ENCODE assay signal across 13 mouse cellular contexts in the genomic region with DNA sequence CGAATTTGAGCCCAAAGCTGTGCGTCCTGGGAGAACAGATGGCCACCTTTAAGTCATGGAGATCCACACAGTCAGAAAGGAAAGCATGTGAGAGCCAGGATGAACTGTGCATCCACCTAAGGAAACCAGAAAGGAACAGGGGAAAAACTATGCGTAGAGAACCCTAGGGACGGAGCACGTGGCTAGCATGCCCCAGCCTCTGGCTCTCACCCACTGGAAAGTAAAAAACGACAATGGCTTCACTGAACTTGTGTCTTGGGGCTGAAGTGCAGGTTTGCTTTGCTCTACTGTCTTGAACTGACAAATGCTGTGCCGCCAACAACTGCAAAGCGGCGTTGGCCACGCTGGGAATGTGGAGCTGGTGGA. TPM values are rescaled to one million over a fixed set of nuclear protein-coding genes. Genes with fewer than 3 reads are reported as not detected.
DNase-seq lines count a peak whose midpoint lies in the region; ATAC-seq and TF ChIP-seq lines count a peak whose summit lies in the region.
"Had no signal": no experiment of that assay in that cellular context is flagged by ENCODE, and none has a peak within 500 bp of the region (broad histone marks: within the 10 kb centered on the region; RNA-seq: fewer than 3 reads in every experiment).

No protein-coding gene starts in this region.

- TF ChIP-seq POLR2A in bone marrow, adult 2 months (IDR thresholded peaks at IDR 0.05; ENCODE audit: borderline replicate concordance, control insufficient read depth, low read depth, low read length) = no peak

- WGBS in bone marrow, adult 2 months = 75% methylated on average over 10 of the region's 10 CpGs
- WGBS in liver, embryonic 16.5 days (ENCODE audit: insufficient replicate concordance) = 52% methylated on average over 10 of the region's 10 CpGs

- no peak for ATAC-seq in liver, embryonic 16.5 days (ENCODE audit: low read depth)
- no peak for ATAC-seq in megakaryocyte progenitor cell, adult 5-6 weeks (replicated peaks; ENCODE audit: poor library complexity)

- H3K9ac ChIP-seq in liver, embryonic 16.5 days (ENCODE audit: low read depth, low read length) = peak overlapping the region; percentile 23
- H3K9ac ChIP-seq: limb, embryonic 12.5 days; midbrain, embryonic 12.5 days had no signal

- no peaks in the 10 kb centered on the region for H3K27me3 ChIP-seq in liver, embryonic 16.5 days (ENCODE audit: control insufficient read depth, insufficient read depth, low read depth, low read length)
- H3K27me3 ChIP-seq: limb, embryonic 12.5 days; midbrain, embryonic 12.5 days had no signal

- no peak for DNase-seq in gastrocnemius, adult 2 months
- no peak for DNase-seq in gastrocnemius, postnatal 25 days
- DNase-seq in kidney, postnatal 36 days = peak; percentile 14 to 26
- DNase-seq in kidney, postnatal 14 days = no peak
- DNase-seq in layer of hippocampus, postnatal 25 days (ENCODE audit: extremely low spot score in 1 of 2, low spot score in 1 of 2) = no peak
- DNase-seq: gastrocnemius, postnatal 14 days; kidney, adult 8-10 months; lung, postnatal 10 days had no signal

- intact Hi-C loops in gastrocnemius, adult 2 months (cut with DNase I) = no loop called here

- H3K9me3 ChIP-seq in liver, embryonic 16.5 days (replicated peaks; ENCODE audit: control insufficient read depth, low read length) = no peaks in the 10 kb centered on the region
- H3K9me3 ChIP-seq: limb, embryonic 12.5 days; midbrain, embryonic 12.5 days had no signal

- peaks cover 17% of the 10 kb centered on the region; the same call in 1 of the 2 replicates for H3K4me1 ChIP-seq in bone marrow, adult 2 months (ENCODE audit: control insufficient read depth, insufficient read depth, low read length)
- H3K4me1 ChIP-seq in liver, embryonic 16.5 days (ENCODE audit: control insufficient read depth, low read depth, low read length) = peaks cover 39% of the 10 kb centered on the region

- peak overlapping the region; percentile 21 for H3K4me2 ChIP-seq in liver, embryonic 16.5 days (ENCODE audit: low read depth, low read length)
- H3K4me2 ChIP-seq: limb, embryonic 12.5 days; midbrain, embryonic 12.5 days had no signal

- H3K36me3 ChIP-seq in liver, embryonic 16.5 days (ENCODE audit: control insufficient read depth, insufficient read depth) = peaks cover 5% of the 10 kb centered on the region

- TF ChIP-seq CTCF in gastrocnemius, adult 2 months (IDR thresholded peaks at IDR 0.05) = no peak
- TF ChIP-seq CTCF in bone marrow, adult 2 months (IDR thresholded peaks at IDR 0.05; ENCODE audit: control insufficient read depth, insufficient read depth, low read length) = no peak

- H3K27ac ChIP-seq in gastrocnemius, adult 2 months = peak overlapping the region; percentile 84
- H3K27ac ChIP-seq in bone marrow, adult 2 months (ENCODE audit: control insufficient read depth, insufficient read depth, low read depth, low read length, poor library complexity) = peak overlapping the region; percentile 42; the same call in 1 of the 2 replicates
- H3K27ac ChIP-seq in liver, embryonic 16.5 days (ENCODE audit: low read length) = peak overlapping the region; percentile 51
- H3K27ac ChIP-seq: limb, embryonic 12.5 days; midbrain, embryonic 12.5 days had no signal

- no peak overlapping the region for H3K4me3 ChIP-seq in gastrocnemius, adult 2 months
- H3K4me3 ChIP-seq in bone marrow, adult 2 months (replicated peaks; ENCODE audit: control insufficient read depth, low read depth, low read length) = no peak overlapping the region
- H3K4me3 ChIP-seq in liver, embryonic 16.5 days (ENCODE audit: low read depth, low read length) = no peak overlapping the region
- H3K4me3 ChIP-seq: limb, embryonic 12.5 days; midbrain, embryonic 12.5 days had no signal

RNA-seq across cellular contexts. Expression of a gene that starts 4.6 kb away (rescaled TPM):
- 10 to 100 TPM; 16.2 to 20.7 TPM for total RNA-seq in gastrocnemius, adult 2 months (2021)
- 10 to 100 TPM; 21.1 to 23.3 TPM for total RNA-seq in gastrocnemius, postnatal 25 days (2021)
- polyA plus RNA-seq in bone marrow, adult 2 months (2011; ENCODE audit: insufficient read depth, insufficient read length, low replicate concordance, missing spikeins) = 31.4 and 40.7 TPM in 2 replicates
- 7.8 and 12.3 TPM in 2 replicates for polyA plus RNA-seq in liver, embryonic 16.5 days (2015; fragmentation: Nextera tagmentation; extraction: Ambion mirVana)
- 10 to 100 TPM; 20.2 to 20.9 TPM for total RNA-seq in layer of hippocampus, postnatal 25 days (2021)
- total RNA-seq in megakaryocyte progenitor cell, adult 5-6 weeks (2015) = 71.6 and 72.0 TPM in 2 replicates
- total RNA-seq in megakaryocyte progenitor cell, adult 5-6 weeks (2017) = 35.4 and 42.0 TPM in 2 replicates

RNA-seq across cellular contexts. Expression of a gene that starts 55.5 kb away (rescaled TPM):
- total RNA-seq in gastrocnemius, adult 2 months (2021) = under 1 TPM; 0.43 to 0.61 TPM
- total RNA-seq in gastrocnemius, postnatal 25 days (2021) = 1 to 10 TPM in 1 of 2 experiments, under 1 TPM in 1; 0.35 to 1.3 TPM
- 6.6 and 12.2 TPM in 2 replicates for polyA plus RNA-seq in bone marrow, adult 2 months (2011; ENCODE audit: insufficient read depth, insufficient read length, low replicate concordance, missing spikeins)
- polyA plus RNA-seq in liver, embryonic 16.5 days (2015; fragmentation: Nextera tagmentation; extraction: Ambion mirVana) = 8.8 and 9.5 TPM in 2 replicates
- 10 to 100 TPM; 28.5 to 29.2 TPM for total RNA-seq in layer of hippocampus, postnatal 25 days (2021)
- 69.7 and 87.3 TPM in 2 replicates for total RNA-seq in megakaryocyte progenitor cell, adult 5-6 weeks (2015)
- total RNA-seq in megakaryocyte progenitor cell, adult 5-6 weeks (2017) = 30.3 and 37.4 TPM in 2 replicates

Comparison
In these comparisons a context has a peak if more than half of its experiments do, and no peak if none do; other contexts are left out.
1. DNase-seq: peak in kidney, postnatal 36 days (2 of 2); none in gastrocnemius, adult 2 months (single experiment), gastrocnemius, postnatal 25 days (single experiment), kidney, postnatal 14 days (single experiment) and layer of hippocampus, postnatal 25 days (0 of 2).
2. RNA of a gene that starts 55.5 kb away (total RNA-seq): 30.3 to 87.3 TPM in megakaryocyte progenitor cell, adult 5-6 weeks and 28.5 to 29.2 TPM in layer of hippocampus, postnatal 25 days; 0.35 to 1.3 TPM in gastrocnemius, postnatal 25 days and 0.43 to 0.61 TPM in gastrocnemius, adult 2 months; every median in the first group is over 10 times any median in the second.
3. Peak in every context shown above with its lines, with median percentiles within 50 percentile points of each other: H3K27ac ChIP-seq.